Mouse (Mus musculus) Patski (cell line): ENCODE measurements around the gene Brsk2. TPM values are rescaled to one million over a fixed set of nuclear protein-coding genes. Genes with fewer than 3 reads are reported as not detected.

Experiments used
- ATAC-seq: fragments of 100-300 bp; one replicate; pipeline ENCODE4 v1.8.0; 2021
- CTCF ChIA-PET: fragments of 350-600 bp; sonication (Branson Sonifier 250); formaldehyde crosslinking; loops from one replicate; lab custom pipeline; 2022; ENCODE audit warnings: inconsistent platforms; lab: Charles Lee
- POLR2A ChIA-PET: fragments of 350-600 bp; sonication (Branson Sonifier 250); formaldehyde crosslinking; loops from one replicate; lab custom pipeline; 2022; ENCODE audit warnings: antibody characterized with exemption, inconsistent platforms; lab: Charles Lee
- DNase-seq: peaks from one replicate; pipeline ENCODE4 v3.0.0-alpha.2; 2011; ENCODE audit warnings: low read depth, low spot score
- H3K27me3 ChIP-seq: fragments of 371-371 bp; one replicate; pipeline ENCODE4 v1.5.1; 2021
- CTCF ChIP-seq: fragments of 100-300 bp; IDR thresholded peaks from one replicate; pipeline ENCODE4 v1.5.1; 2021
- in situ Hi-C: fragments of 300-500 bp; cut with MboI; formaldehyde crosslinking; loops from 3 replicates; pipeline ENCODE4 v1.11.1; 2018; ENCODE audit warnings: low pct_unique_long_range_greater_than_20kb, mixed read lengths
- polyA plus RNA-seq: library from polyadenylated mRNA; unstranded; gene quantifications from one replicate; pipeline ENCODE4 v1.2.3, GENCODE M21; 2021

Gene Brsk2
- polyA plus RNA-seq, 1 experiment from 2014 or later: 0.04 TPM

- DNase-seq: no peak
- in situ Hi-C loops: no loop called here
- no peak for TF ChIP-seq CTCF
Measured at GRCm38 (mm10) chr7:141934128-141934898, 15.2 kb upstream of the Brsk2 start.

GRCm38 (mm10) chr7:141934951-141935350 is 14.6 kb upstream of the Brsk2 start:
- in situ Hi-C loops: no loop called here
- ATAC-seq: no peak
- CTCF ChIA-PET: interaction anchor here (1.0 kb wide), 1 partner anchor 11 kb away, joined by 3 read pairs; no protein-coding TSS in a partner anchor
- no peak for DNase-seq
- peaks cover 26% of the 10 kb centered on the region for H3K27me3 ChIP-seq
- POLR2A ChIA-PET: no interaction called here
- no peak for TF ChIP-seq CTCF

More at GRCm38 (mm10) chr7:141934128-141934898, 15.2 kb upstream of the Brsk2 start:
- no peak for ATAC-seq
- POLR2A ChIA-PET: no interaction called here
- peaks cover 24% of the 10 kb centered on the region for H3K27me3 ChIP-seq
- CTCF ChIA-PET: no interaction called here

- no peak for ATAC-seq
- TF ChIP-seq CTCF: no peak
- peaks cover 42% of the 10 kb centered on the region for H3K27me3 ChIP-seq
- DNase-seq: no peak
- ChIA-PET CTCF (no interaction called here), POLR2A (no interaction called here)
- in situ Hi-C loops: no loop called here
Measured at GRCm38 (mm10) chr7:141943444-141943843, 6.1 kb upstream of the Brsk2 start.

GRCm38 (mm10) chr7:141945927-141946326 is 3.6 kb upstream of the Brsk2 start:
- no peak for TF ChIP-seq CTCF
- CTCF ChIA-PET: no interaction called here
- in situ Hi-C loops: no loop called here
- ATAC-seq (no peak), DNase-seq (no peak)
- POLR2A ChIA-PET: no interaction called here
- H3K27me3 ChIP-seq: peaks cover 42% of the 10 kb centered on the region

- peaks cover 52% of the 10 kb centered on the region for H3K27me3 ChIP-seq
- ATAC-seq: no peak
- CTCF ChIA-PET: no interaction called here
Measured at GRCm38 (mm10) chr7:141947512-141947911, 2.0 kb upstream of the Brsk2 start.

GRCm38 (mm10) chr7:141948045-141948444 is 1.5 kb upstream of the Brsk2 start:
- DNase-seq (no peak), ATAC-seq (no peak)
- H3K27me3 ChIP-seq: peaks cover 53% of the 10 kb centered on the region
- no peak for TF ChIP-seq CTCF
- POLR2A ChIA-PET: no interaction called here
- in situ Hi-C loops: no loop called here
- CTCF ChIA-PET: no interaction called here

More at GRCm38 (mm10) chr7:141947512-141947911, 2.0 kb upstream of the Brsk2 start:
- in situ Hi-C loops: no loop called here
- POLR2A ChIA-PET: no interaction called here
- no peak for TF ChIP-seq CTCF
- DNase-seq: no peak

GRCm38 (mm10) chr7:141949799-141950103 is 200 bp downstream of the Brsk2 start:
- ChIA-PET CTCF (no interaction called here), POLR2A (no interaction called here)
- ATAC-seq (no peak), DNase-seq (no peak)
- peaks cover 52% of the 10 kb centered on the region for H3K27me3 ChIP-seq
- in situ Hi-C loops: no loop called here
- no peak for TF ChIP-seq CTCF

- DNase-seq (no peak), ATAC-seq (peak; percentile 28)
- H3K27me3 ChIP-seq: peaks cover 47% of the 10 kb centered on the region
- POLR2A ChIA-PET: no interaction called here
- in situ Hi-C loops: no loop called here
- CTCF ChIA-PET: no interaction called here
- TF ChIP-seq CTCF: no peak
Measured at GRCm38 (mm10) chr7:141950104-141951013, 808 bp downstream of the Brsk2 start.

GRCm38 (mm10) chr7:141951821-141952220 is 2.3 kb downstream of the Brsk2 start:
- peaks cover 46% of the 10 kb centered on the region for H3K27me3 ChIP-seq
- in situ Hi-C loops: no loop called here

GRCm38 (mm10) chr7:141952920-141953319 is 3.4 kb downstream of the Brsk2 start:
- ATAC-seq: no peak
- no peak for DNase-seq
- in situ Hi-C loops: no loop called here
- H3K27me3 ChIP-seq: peaks cover 40% of the 10 kb centered on the region
- ChIA-PET CTCF (no interaction called here), POLR2A (interaction anchor here (0.6 kb wide), 1 partner anchor 16 kb away, joined by 3 read pairs; no protein-coding TSS in a partner anchor)
- TF ChIP-seq CTCF: no peak

More at GRCm38 (mm10) chr7:141951821-141952220, 2.3 kb downstream of the Brsk2 start:
- DNase-seq (no peak), ATAC-seq (no peak)
- no peak for TF ChIP-seq CTCF
- POLR2A ChIA-PET: no interaction called here
- CTCF ChIA-PET: no interaction called here

GRCm38 (mm10) chr7:141953616-141954015 is 4.1 kb downstream of the Brsk2 start:
- no peak for ATAC-seq
- H3K27me3 ChIP-seq: peaks cover 33% of the 10 kb centered on the region
- CTCF ChIA-PET: interaction anchor here (1.3 kb wide), 1 partner anchor 198 kb away, joined by 4 read pairs; no protein-coding TSS in a partner anchor
- no peak for TF ChIP-seq CTCF
- POLR2A ChIA-PET: no interaction called here
- in situ Hi-C loops: no loop called here
- DNase-seq: no peak
